ENCODE assay signal across 7 mouse cellular contexts in the genomic region with DNA sequence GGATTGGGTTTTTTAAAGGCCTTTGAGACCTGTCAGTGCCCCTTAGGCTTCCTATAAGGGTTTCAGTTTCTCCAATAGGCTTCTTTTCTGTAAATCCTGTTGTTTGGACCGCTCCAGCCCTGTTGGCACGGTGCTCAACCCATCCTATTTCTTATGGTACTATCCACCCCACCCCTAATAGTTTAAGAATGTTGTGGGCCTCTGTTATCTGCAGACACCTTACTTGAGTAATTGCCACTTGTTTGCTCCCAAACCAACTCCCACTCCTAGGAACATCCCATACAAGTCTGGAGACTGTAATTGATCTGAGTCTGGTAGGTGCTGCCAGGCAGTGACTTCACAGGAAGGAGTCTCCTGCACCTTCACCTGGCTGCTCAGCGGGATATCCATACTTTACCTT. TPM values are rescaled to one million over a fixed set of nuclear protein-coding genes. Genes with fewer than 3 reads are reported as not detected.
DNase-seq lines count a peak whose midpoint lies in the region; ATAC-seq and TF ChIP-seq lines count a peak whose summit lies in the region.

No protein-coding gene starts in this region.

- no peak for DNase-seq in liver, adult 2 months (ENCODE audit: extremely low read depth, low read depth, low spot score)
- no peak for DNase-seq in liver
- no peak for DNase-seq in embryonic facial prominence, embryonic 14.5 days (ENCODE audit: low spot score)
- peak; percentile 41 for DNase-seq in intestine, embryonic 14.5 days (ENCODE audit: low spot score)
- no peak for DNase-seq in embryo, embryonic 10.5 days (ENCODE audit: low spot score)

- H3K4me3 ChIP-seq in liver, adult 2 months (ENCODE audit: insufficient read depth, low read depth, low read length) = peak overlapping the region; percentile 82
- peak overlapping the region; percentile 91 for H3K4me3 ChIP-seq in embryonic facial prominence, embryonic 14.5 days (ENCODE audit: low read depth, low read length)
- peak overlapping the region; percentile 89 for H3K4me3 ChIP-seq in intestine, embryonic 14.5 days (ENCODE audit: low read depth, low read length)
- peak overlapping the region; percentile 74 for H3K4me3 ChIP-seq in neural tube, embryonic 12.5 days

- peaks cover 18% of the 10 kb centered on the region; the same call in 1 of the 2 replicates for H3K79me2 ChIP-seq in liver, adult 2 months (ENCODE audit: control insufficient read depth, insufficient read depth, low read length)

- peak overlapping the region; percentile 47; the same call in 1 of the 2 replicates for H3K27ac ChIP-seq in liver, adult 2 months (replicated peaks; ENCODE audit: insufficient read depth, low read depth, low read length)
- H3K27ac ChIP-seq in embryonic facial prominence, embryonic 14.5 days (replicated peaks; ENCODE audit: low read depth, low read length) = 0 out of 2 replicates have a peak overlapping the region, but pooled peaks have one; percentile 97
- H3K27ac ChIP-seq in intestine, embryonic 14.5 days (ENCODE audit: low read depth) = peak overlapping the region; percentile 93
- no peak overlapping the region for H3K27ac ChIP-seq in neural tube, embryonic 12.5 days

- no peaks in the 10 kb centered on the region for H3K9me3 ChIP-seq in embryonic facial prominence, embryonic 14.5 days (ENCODE audit: control insufficient read depth, low read length)
- no peaks in the 10 kb centered on the region for H3K9me3 ChIP-seq in intestine, embryonic 14.5 days (ENCODE audit: control insufficient read depth, low read length)
- no peaks in the 10 kb centered on the region for H3K9me3 ChIP-seq in neural tube, embryonic 12.5 days

- H3K4me1 ChIP-seq in liver, adult 2 months (ENCODE audit: control insufficient read depth, insufficient read depth, low read length) = peaks cover 9% of the 10 kb centered on the region
- H3K4me1 ChIP-seq in embryonic facial prominence, embryonic 14.5 days (ENCODE audit: control insufficient read depth, insufficient read depth, low read length) = peaks cover 5% of the 10 kb centered on the region; the same call in 1 of the 2 replicates
- H3K4me1 ChIP-seq in intestine, embryonic 14.5 days (replicated peaks; ENCODE audit: control insufficient read depth, insufficient read depth, low read length) = peaks cover 12% of the 10 kb centered on the region
- H3K4me1 ChIP-seq in neural tube, embryonic 12.5 days = peaks cover 11% of the 10 kb centered on the region

- no peaks in the 10 kb centered on the region for H3K27me3 ChIP-seq in liver, adult 2 months (ENCODE audit: control insufficient read depth, insufficient read depth, low read length)
- no peaks in the 10 kb centered on the region for H3K27me3 ChIP-seq in embryonic facial prominence, embryonic 14.5 days (replicated peaks; ENCODE audit: control insufficient read depth, insufficient read depth, low read length)
- no peaks in the 10 kb centered on the region for H3K27me3 ChIP-seq in intestine, embryonic 14.5 days (replicated peaks; ENCODE audit: control insufficient read depth, insufficient read depth, low read length)
- H3K27me3 ChIP-seq in neural tube, embryonic 12.5 days (replicated peaks) = no peaks in the 10 kb centered on the region

- no peak for TF ChIP-seq CTCF in liver, adult 2 months (IDR thresholded peaks at IDR 0.05; ENCODE audit: low read depth, low read length)

- H3K9ac ChIP-seq in liver, adult 2 months (ENCODE audit: low read depth, low read length) = peak overlapping the region; percentile 89
- H3K9ac ChIP-seq in embryonic facial prominence, embryonic 14.5 days (ENCODE audit: low read depth, low read length) = peak overlapping the region; percentile 90
- peak overlapping the region; percentile 79 for H3K9ac ChIP-seq in intestine, embryonic 14.5 days (ENCODE audit: low read length)
- peak overlapping the region; percentile 77 for H3K9ac ChIP-seq in neural tube, embryonic 12.5 days

- no peak for TF ChIP-seq POLR2A in liver, adult 2 months (IDR thresholded peaks at IDR 0.05; ENCODE audit: extremely low read depth, insufficient read depth, low read length)

- H3K36me3 ChIP-seq in liver, adult 2 months (ENCODE audit: control insufficient read depth, insufficient read depth, low read length) = peaks cover 32% of the 10 kb centered on the region
- peaks cover 46% of the 10 kb centered on the region for H3K36me3 ChIP-seq in embryonic facial prominence, embryonic 14.5 days (ENCODE audit: control insufficient read depth, insufficient read depth, low read length)
- peaks cover 46% of the 10 kb centered on the region for H3K36me3 ChIP-seq in intestine, embryonic 14.5 days (ENCODE audit: control insufficient read depth, insufficient read depth, low read length)
- H3K36me3 ChIP-seq in neural tube, embryonic 12.5 days = peaks cover 52% of the 10 kb centered on the region

- WGBS in liver, adult 2 months = 45% methylated on average over 3 of the region's 3 CpGs
- WGBS in embryonic facial prominence, embryonic 14.5 days = 50% methylated on average over 3 of the region's 3 CpGs
- WGBS in intestine, embryonic 14.5 days = 52% methylated on average over 3 of the region's 3 CpGs
- WGBS in neural tube, embryonic 12.5 days = 65% methylated on average over 3 of the region's 3 CpGs

- no peak for ATAC-seq in embryonic facial prominence, embryonic 14.5 days (ENCODE audit: low read depth)
- ATAC-seq in intestine, embryonic 14.5 days (replicated peaks; ENCODE audit: low FRiP score, low TSS enrichment, low read depth) = no peak
- ATAC-seq in neural tube, embryonic 12.5 days (ENCODE audit: low FRiP score, low read depth) = no peak
- no peak for ATAC-seq in activated CD4-positive, CD25-positive, alpha-beta regulatory T cell, adult 4 months

- H3K4me2 ChIP-seq in embryonic facial prominence, embryonic 14.5 days (ENCODE audit: low read depth, low read length) = peak overlapping the region; percentile 88
- peak overlapping the region; percentile 91 for H3K4me2 ChIP-seq in intestine, embryonic 14.5 days (ENCODE audit: low read length)
- peak overlapping the region; percentile 86 for H3K4me2 ChIP-seq in neural tube, embryonic 12.5 days (replicated peaks)

RNA-seq across cellular contexts. Expression of a gene that starts 0.9 kb away (rescaled TPM):
- 36.0 and 36.1 TPM in 2 replicates for total RNA-seq in liver, adult 2 months (2014; rRNA removed)
- polyA plus RNA-seq in liver, adult 2 months (2012; rRNA removed) = 76.2 and 148 TPM in 2 replicates
- polyA plus RNA-seq in embryonic facial prominence, embryonic 14.5 days (2014; fragmentation: Nextera tagmentation; extraction: Ambion mirVana) = 38.7 and 49.8 TPM in 2 replicates
- 48.2 and 51.4 TPM in 2 replicates for polyA plus RNA-seq in intestine, embryonic 14.5 days (2014; fragmentation: Nextera tagmentation; extraction: Ambion mirVana)
- 92.7 and 110 TPM in 2 replicates for polyA plus RNA-seq in neural tube, embryonic 12.5 days (2016; fragmentation: Nextera tagmentation; extraction: Ambion mirVana)
- polyA plus RNA-seq in activated CD4-positive, CD25-positive, alpha-beta regulatory T cell, adult 4 months (2017; shearing (Covaris generic)) = 10 to 100 TPM; 26.1 to 29.3 TPM

RNA-seq across cellular contexts. Expression of a gene that starts 12.4 kb away (rescaled TPM):
- total RNA-seq in liver, adult 2 months (2014; rRNA removed) = 1.5 and 2.0 TPM in 2 replicates
- polyA plus RNA-seq in liver, adult 2 months (2012; rRNA removed) = 3.8 and 4.7 TPM in 2 replicates
- polyA plus RNA-seq in embryonic facial prominence, embryonic 14.5 days (2014; fragmentation: Nextera tagmentation; extraction: Ambion mirVana) = 3.5 and 4.3 TPM in 2 replicates
- 2.4 and 2.7 TPM in 2 replicates for polyA plus RNA-seq in intestine, embryonic 14.5 days (2014; fragmentation: Nextera tagmentation; extraction: Ambion mirVana)
- polyA plus RNA-seq in neural tube, embryonic 12.5 days (2016; fragmentation: Nextera tagmentation; extraction: Ambion mirVana) = 3.4 and 4.0 TPM in 2 replicates
- polyA plus RNA-seq in activated CD4-positive, CD25-positive, alpha-beta regulatory T cell, adult 4 months (2017; shearing (Covaris generic)) = 1 to 10 TPM; 5.5 to 6.1 TPM

RNA-seq across cellular contexts. Expression of a gene that starts 18.5 kb away (rescaled TPM):
- 0.65 and 2.8 TPM in 2 replicates for total RNA-seq in liver, adult 2 months (2014; rRNA removed)
- 2.3 and 2.4 TPM in 2 replicates for polyA plus RNA-seq in liver, adult 2 months (2012; rRNA removed)
- 8.1 and 8.7 TPM in 2 replicates for polyA plus RNA-seq in embryonic facial prominence, embryonic 14.5 days (2014; fragmentation: Nextera tagmentation; extraction: Ambion mirVana)
- polyA plus RNA-seq in intestine, embryonic 14.5 days (2014; fragmentation: Nextera tagmentation; extraction: Ambion mirVana) = 5.2 and 7.1 TPM in 2 replicates
- polyA plus RNA-seq in neural tube, embryonic 12.5 days (2016; fragmentation: Nextera tagmentation; extraction: Ambion mirVana) = 111 and 113 TPM in 2 replicates
- under 1 TPM; 0.45 to 0.53 TPM for polyA plus RNA-seq in activated CD4-positive, CD25-positive, alpha-beta regulatory T cell, adult 4 months (2017; shearing (Covaris generic))

RNA-seq across cellular contexts. Expression of a gene that starts 26.9 kb away (rescaled TPM):
- 2.0 and 3.8 TPM in 2 replicates for total RNA-seq in liver, adult 2 months (2014; rRNA removed)
- 4.1 and 5.0 TPM in 2 replicates for polyA plus RNA-seq in liver, adult 2 months (2012; rRNA removed)
- polyA plus RNA-seq in embryonic facial prominence, embryonic 14.5 days (2014; fragmentation: Nextera tagmentation; extraction: Ambion mirVana) = 58.9 and 61.1 TPM in 2 replicates
- polyA plus RNA-seq in intestine, embryonic 14.5 days (2014; fragmentation: Nextera tagmentation; extraction: Ambion mirVana) = 58.5 and 62.4 TPM in 2 replicates
- polyA plus RNA-seq in neural tube, embryonic 12.5 days (2016; fragmentation: Nextera tagmentation; extraction: Ambion mirVana) = 14.1 and 14.2 TPM in 2 replicates
- not detected for polyA plus RNA-seq in activated CD4-positive, CD25-positive, alpha-beta regulatory T cell, adult 4 months (2017; shearing (Covaris generic))

Comparison
In these comparisons a context has a peak if more than half of its experiments do, and no peak if none do; other contexts are left out.
1. RNA of a gene that starts 18.5 kb away (polyA plus RNA-seq): 111 to 113 TPM in neural tube, embryonic 12.5 days; 8.1 to 8.7 TPM in embryonic facial prominence, embryonic 14.5 days, 5.2 to 7.1 TPM in intestine, embryonic 14.5 days, 2.3 to 2.4 TPM in liver, adult 2 months and 0.45 to 0.53 TPM in activated CD4-positive, CD25-positive, alpha-beta regulatory T cell, adult 4 months; every median in the first group is over 10 times any median in the second.
2. Peak in every context shown above with its lines, with median percentiles within 50 percentile points of each other: H3K4me3 ChIP-seq, H3K9ac ChIP-seq and H3K4me2 ChIP-seq.